Mouse (Mus musculus): Measurements from ENCODE around the gene Pygl.
"Not testable (repeated sequence)": the region's sequence is repeated elsewhere in the genome, so short reads cannot be mapped to it uniquely, and the experiment has no call there.

The Pygl gene

GRCm38 (mm10) chr12:70227121-70227932 is 4.0 kb downstream of the Pygl start:
- no peak for DNase-seq (ENCODE audit: low read depth)

GRCm38 (mm10) chr12:70226655-70227054 is 4.6 kb downstream of the Pygl start:
- no peak for DNase-seq (ENCODE audit: low read depth)

DNA sequence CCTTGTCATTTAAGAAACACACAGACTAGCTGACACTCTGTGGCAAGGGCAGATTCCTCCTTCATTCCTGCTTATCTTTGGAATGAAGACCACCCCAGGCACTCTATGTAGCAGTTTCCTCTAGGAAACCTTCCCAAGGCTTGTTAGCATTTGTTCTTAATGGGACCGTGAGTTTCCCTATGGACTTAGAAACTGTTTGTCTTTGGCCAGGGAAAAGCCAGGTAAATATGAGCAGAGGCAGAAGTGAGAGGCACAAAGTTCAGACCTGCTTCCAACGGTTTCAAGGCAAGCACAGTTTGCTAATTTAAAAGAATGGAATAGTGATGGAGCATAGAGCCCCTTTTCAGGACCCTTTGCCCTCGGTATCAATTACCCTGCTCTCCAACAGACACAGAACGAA is 8.0 kb downstream of the Pygl start:
- DNase-seq (ENCODE audit: low read depth), result no peak

- no peak for DNase-seq (ENCODE audit: low read depth)
Measured at GRCm38 (mm10) chr12:70221425-70221824, 9.9 kb downstream of the Pygl start.

DNA sequence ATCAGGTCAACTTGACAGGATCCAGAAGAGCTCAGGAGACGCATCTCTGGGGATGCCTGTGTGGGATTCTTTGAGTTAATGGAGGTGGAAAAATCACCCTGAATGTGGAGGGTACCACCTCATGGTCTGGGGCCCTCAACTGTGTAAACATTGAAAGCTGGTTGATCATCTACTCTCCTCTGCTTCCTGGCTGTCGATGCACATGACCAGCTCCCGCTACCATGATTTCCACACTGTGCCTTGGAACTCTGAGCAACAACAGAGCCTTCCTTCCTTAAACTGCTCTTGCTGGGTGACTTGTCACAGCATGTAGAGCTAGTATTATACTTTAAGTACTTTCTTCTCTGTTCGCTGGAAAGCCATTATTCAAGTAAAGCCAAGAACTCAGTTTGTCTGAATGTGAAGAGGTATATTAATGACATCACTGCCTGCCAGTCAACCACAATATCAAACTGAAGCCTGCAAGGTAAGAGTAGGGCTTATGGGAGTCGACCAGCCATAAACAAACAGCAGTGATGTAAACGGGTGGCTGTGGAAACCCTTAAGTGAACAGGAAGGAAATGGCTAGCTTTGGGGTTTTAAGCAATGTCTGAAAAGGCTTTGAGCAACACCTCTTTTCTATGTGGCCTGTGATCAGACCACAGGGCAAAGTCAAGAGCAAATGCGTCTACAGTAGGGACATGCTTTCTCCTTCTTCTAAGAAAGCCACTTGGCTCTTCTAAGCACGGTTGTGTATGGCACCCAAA is 12.3 kb downstream of the Pygl start:
- DNase-seq (ENCODE audit: low read depth), result peak; percentile 93

DNA sequence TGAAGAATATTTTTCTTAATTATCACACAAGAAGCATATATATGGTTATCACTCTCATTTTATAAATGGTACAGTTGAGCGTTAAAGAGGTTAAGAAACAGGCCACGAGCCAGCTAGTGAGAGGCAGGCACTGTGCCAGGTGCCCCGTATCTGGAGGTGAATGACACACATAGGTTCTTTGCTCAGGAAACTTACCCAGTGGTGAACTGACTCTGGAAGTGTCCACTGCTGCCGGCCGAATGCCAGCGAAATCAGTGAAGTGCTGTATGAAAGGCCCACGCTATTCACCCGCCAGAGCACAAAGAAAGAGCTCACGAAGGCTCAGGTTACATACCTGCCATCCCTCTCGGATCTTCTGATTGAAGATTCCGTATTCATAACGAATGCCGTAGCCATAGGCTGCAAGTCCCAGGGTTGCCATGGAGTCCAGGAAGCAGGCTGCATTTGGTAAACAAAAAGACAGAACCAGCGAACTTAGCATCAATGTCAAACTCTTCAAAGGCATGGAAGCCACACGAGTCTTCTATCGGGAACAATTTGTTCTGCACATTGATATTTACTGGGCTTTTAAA is 15.0 kb downstream of the Pygl start:
- no peak for DNase-seq (ENCODE audit: low read depth)

GRCm38 (mm10) chr12:70214281-70214680 is 17.0 kb downstream of the Pygl start:
- peak; percentile 46 for DNase-seq (ENCODE audit: low read depth)

DNA sequence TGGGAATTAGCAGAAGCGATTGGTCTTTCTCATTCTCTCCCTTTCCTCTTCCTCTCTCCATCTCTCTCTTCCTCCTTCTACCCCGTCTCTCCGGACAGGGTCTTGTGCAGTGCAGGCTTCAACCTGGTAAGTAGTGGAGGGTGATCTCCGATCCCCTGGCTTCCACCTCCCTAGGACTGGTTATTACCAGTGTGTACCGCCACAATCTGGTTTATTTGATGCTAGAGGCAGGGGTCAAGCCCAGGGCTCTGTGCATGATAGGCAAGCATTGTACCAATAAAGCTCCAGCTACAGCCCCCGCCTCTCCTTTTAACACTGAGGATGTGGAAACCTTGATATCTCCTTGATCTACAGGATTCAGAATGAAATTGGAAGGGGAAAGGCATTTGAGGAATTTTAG is 17.7 kb downstream of the Pygl start:
- no peak for DNase-seq (ENCODE audit: low read depth)

GRCm38 (mm10) chr12:70212501-70212900 is 18.8 kb downstream of the Pygl start:
- DNase-seq (ENCODE audit: low read depth), result no peak

GRCm38 (mm10) chr12:70208214-70208613 is 23.1 kb downstream of the Pygl start:
- DNase-seq (ENCODE audit: low read depth), result no peak

DNA sequence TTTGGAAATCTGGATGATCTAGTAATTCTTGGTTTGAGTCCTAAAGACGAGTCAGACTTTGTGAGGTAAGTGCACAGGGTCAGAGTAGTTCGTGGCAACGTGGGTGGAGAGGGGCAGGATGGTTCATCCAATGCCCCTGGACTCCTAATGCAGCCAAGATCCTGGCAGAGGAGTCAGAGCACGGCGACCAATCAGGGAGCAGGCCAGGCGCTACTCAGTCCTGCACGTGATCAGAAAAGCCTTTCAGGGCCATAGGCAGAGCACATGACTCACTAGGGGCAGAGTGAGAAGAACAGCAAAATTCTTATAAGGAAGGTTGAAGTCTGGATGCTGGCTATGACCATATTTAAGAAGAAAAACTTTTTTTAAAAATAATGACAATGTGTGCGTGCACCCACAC is 26.9 kb downstream of the Pygl start:
- peak; percentile 30 for DNase-seq (ENCODE audit: low read depth)

GRCm38 (mm10) chr12:70201926-70202529 is 29.3 kb downstream of the Pygl start:
- DNase-seq (ENCODE audit: low read depth), result peak; percentile 20

DNA sequence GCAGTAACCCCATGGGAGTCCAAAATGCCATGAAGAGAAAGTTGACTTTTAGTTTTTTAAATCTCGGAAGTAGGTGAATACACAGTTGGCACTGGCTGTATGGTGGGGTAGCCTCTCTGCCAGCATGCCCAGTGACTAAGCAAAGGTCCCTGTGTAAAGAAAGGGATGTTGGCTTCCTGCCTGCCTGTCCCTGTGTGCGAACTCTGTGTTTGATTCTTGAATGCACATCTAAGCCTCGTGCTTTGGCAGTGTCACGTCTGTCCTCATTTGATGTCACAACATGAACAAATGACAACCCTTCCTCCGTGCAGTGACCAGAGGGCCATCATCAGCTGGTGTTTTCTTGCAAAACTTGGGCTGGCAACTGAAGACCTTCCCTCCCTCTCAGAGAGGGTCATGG is 34.9 kb downstream of the Pygl start:
- peak; percentile 41 for DNase-seq (ENCODE audit: low read depth)

- no peak for DNase-seq (ENCODE audit: low read depth)
Measured at GRCm38 (mm10) chr12:70195426-70195825, 35.9 kb downstream of the Pygl start.

DNA sequence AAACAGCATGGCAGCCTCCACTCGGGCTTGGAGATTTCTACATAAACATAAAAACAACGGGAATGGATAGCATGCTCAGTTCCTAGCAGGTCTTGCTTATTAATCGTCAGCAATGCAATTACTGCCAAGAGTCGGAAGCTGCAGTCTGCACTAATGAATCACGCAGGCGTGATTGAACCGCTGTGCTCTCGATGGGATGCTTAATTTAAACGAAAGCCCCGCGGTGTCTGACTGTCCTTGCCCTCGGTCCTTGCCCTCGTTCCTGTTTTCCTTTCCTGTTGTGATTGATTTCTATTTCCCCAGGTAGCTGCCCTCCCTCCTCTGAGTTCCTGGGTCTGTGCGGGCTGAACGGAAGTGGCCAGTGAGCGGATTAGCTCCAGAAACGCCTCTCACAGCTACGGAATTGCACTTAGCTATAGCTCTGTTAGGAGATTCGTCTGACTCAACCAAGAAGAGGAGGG is 39.0 kb downstream of the Pygl start:
- DNase-seq (ENCODE audit: low read depth), result no peak

DNA sequence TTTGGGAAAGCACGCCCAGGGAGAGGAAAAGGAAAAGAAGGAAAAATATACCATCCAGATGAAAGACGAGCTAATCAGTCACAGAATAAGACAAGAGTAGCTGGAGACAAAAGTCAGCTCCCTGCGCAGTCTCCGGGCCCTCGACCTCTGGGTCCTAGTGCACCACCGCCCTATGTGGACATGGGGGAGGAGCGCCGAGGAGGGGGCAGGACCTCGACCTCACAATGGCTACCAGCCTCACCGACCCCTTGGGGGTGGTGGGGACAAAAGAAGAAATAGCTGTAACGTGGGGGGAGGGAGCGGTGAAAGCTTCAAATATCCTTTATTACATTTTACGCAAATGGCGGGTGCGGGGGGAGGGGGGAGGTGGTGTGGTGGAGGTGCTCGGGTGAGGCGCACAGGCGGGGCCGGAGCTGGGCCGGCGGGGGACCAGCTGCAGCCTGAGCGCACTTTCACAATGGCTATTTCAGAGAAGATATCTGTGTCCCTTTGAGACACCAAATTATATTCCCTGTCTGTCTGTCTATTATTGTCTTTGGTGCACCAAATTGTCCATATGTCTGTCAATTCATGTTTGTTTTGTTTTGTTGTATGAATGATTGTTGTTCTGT is 47.0 kb downstream of the Pygl start:
- DNase-seq (ENCODE audit: low read depth), result no peak

- not testable (repeated sequence) for DNase-seq (ENCODE audit: low read depth)
Measured at GRCm38 (mm10) chr12:70183507-70183906, 47.8 kb downstream of the Pygl start.

GRCm38 (mm10) chr12:70169969-70170368 is 61.3 kb downstream of the Pygl start:
- peak; percentile 7 for DNase-seq (ENCODE audit: low read depth)

DNA sequence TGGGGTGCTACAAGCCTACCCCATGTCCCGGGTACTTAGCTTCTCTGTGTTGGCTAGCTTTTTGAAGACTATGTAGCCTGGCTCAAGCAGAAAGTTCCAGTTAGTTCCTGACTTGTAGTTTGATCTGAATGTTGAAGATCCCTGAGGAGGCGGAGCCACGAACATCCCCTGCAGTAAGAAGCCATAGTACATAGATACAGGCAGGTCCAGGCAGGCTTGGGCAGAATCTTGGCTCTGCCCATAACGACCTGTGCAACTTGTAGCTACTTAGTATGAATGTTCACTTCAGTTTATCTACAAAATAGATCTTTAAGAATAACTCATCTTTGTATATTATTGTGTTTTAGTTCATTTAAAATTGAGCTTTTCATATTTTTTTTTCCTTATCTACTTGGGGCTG is 63.3 kb downstream of the Pygl start:
- DNase-seq (ENCODE audit: low read depth), result no peak

DNA sequence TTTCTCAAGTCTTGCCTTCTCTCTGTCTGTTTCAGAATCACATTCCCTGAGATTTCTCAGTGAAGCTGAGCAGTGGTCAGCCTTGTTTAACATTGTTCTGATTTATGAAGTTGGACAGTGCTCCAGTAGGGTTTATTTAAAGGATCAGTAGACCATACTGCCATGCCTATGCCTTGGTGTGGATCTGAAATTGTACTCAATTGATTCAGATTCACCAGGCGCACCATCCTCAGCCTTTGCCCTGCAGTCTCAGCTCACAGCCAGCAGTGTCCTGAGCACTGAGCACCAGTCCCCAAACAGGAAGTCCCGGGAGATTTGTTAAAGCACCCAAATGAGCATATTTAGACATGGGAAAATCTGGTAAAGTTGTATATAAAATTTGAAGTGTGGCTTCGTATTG is 66.5 kb downstream of the Pygl start:
- DNase-seq (ENCODE audit: low read depth), result no peak

- DNase-seq (ENCODE audit: low read depth), result no peak
Measured at GRCm38 (mm10) chr12:70161057-70161456, 70.2 kb downstream of the Pygl start.

All from 416B (cell line).